Mouse (Mus musculus) stomach, embryonic 16.5 days (tissue): ENCODE results near the gene Mpp6. TPM values are rescaled to one million over a fixed set of nuclear protein-coding genes. Genes with fewer than 3 reads are reported as not detected.

Source experiments
- ATAC-seq: fragments of 200-750 bp; cut with Nextera tagmentation; 2 replicates; pipeline ENCODE4 v1.8.0; 2017; ENCODE audit warnings: moderate number of reproducible peaks, moderate TSS enrichment; ENCODE audit not compliant: insufficient read depth, low FRiP score
- H3K27ac ChIP-seq: fragments of 300-500 bp; sonication (generic); 2 replicates; pipeline ENCODE4 v1.5.1; 2014; ENCODE audit warnings: low read length
- H3K27me3 ChIP-seq: fragments of 300-500 bp; sonication (generic); 2 replicates; pipeline ENCODE4 v1.6.1; 2014; ENCODE audit warnings: low read length, control low read depth, mixed read lengths; ENCODE audit not compliant: control insufficient read depth, insufficient read depth
- H3K36me3 ChIP-seq: fragments of 300-500 bp; sonication (generic); 2 replicates; pipeline ENCODE4 v1.6.1; 2014; ENCODE audit warnings: low read length; ENCODE audit not compliant: control insufficient read depth, insufficient read depth
- H3K4me1 ChIP-seq: fragments of 300-500 bp; sonication (generic); 2 replicates; pipeline ENCODE4 v1.6.1; 2014; ENCODE audit warnings: low read length, control low read depth, mixed read lengths; ENCODE audit not compliant: control insufficient read depth, insufficient read depth
- H3K4me2 ChIP-seq: fragments of 300-500 bp; sonication (generic); 2 replicates; pipeline ENCODE4 v1.6.1; 2014; ENCODE audit warnings: low read depth, low read length, mixed read lengths
- H3K4me3 ChIP-seq: fragments of 300-500 bp; sonication (generic); replicated peaks from 2 replicates; pipeline ENCODE4 v1.5.1; 2014; ENCODE audit warnings: mild to moderate bottlenecking, low read length
- H3K9ac ChIP-seq: fragments of 300-500 bp; sonication (generic); 2 replicates; pipeline ENCODE4 v1.6.1; 2014; ENCODE audit warnings: low read length
- H3K9me3 ChIP-seq: fragments of 300-500 bp; sonication (generic); replicated peaks from 2 replicates; pipeline ENCODE4 v1.6.1; 2016; ENCODE audit warnings: low read length, control low read depth; ENCODE audit not compliant: control insufficient read depth
- WGBS: fragments of 180-500 bp; shearing (Covaris S2); extraction: QIAGEN DNeasy Blood & Tissue Kit; methylation state at CpG from one replicate; pipeline ENCODE4 v1.1.7; 2014; 5-methylcytosine and 5-hydroxymethylcytosine counted together
- polyA plus RNA-seq: library from polyadenylated mRNA; unstranded; fragments of >200 nt; fragmentation: Nextera tagmentation; extraction: Ambion mirVana; gene quantifications from 2 replicates; pipeline ENCODE4 v1.2.1, GENCODE M21; 2015

Gene Mpp6
- polyA plus RNA-seq, 1 experiment from 2014 or later, result 40.6 TPM

- no peak overlapping the region for H3K4me3 ChIP-seq
- WGBS, result 80% methylated on average over 1 of the region's 1 CpGs
- H3K27me3 ChIP-seq, result no peaks in the 10 kb centered on the region
- no peaks in the 10 kb centered on the region for H3K36me3 ChIP-seq
- no peak overlapping the region for H3K4me2 ChIP-seq
- H3K27ac ChIP-seq, result no peak overlapping the region
- no peaks in the 10 kb centered on the region for H3K4me1 ChIP-seq
- no peak overlapping the region for H3K9ac ChIP-seq
- no peak for ATAC-seq
- no peaks in the 10 kb centered on the region for H3K9me3 ChIP-seq
Measured at GRCm38 (mm10) chr6:50175736-50176135, 65.7 kb downstream of the Mpp6 start.

GRCm38 (mm10) chr6:50180189-50180588 lies 70.1 kb downstream of the Mpp6 start:
- Histone ChIP-seq H3K27ac (no peak overlapping the region), H3K9me3 (no peaks in the 10 kb centered on the region), H3K9ac (no peak overlapping the region), H3K4me2 (no peak overlapping the region), H3K4me1 (no peaks in the 10 kb centered on the region), H3K4me3 (no peak overlapping the region), H3K36me3 (no peaks in the 10 kb centered on the region; the same call in 1 of the 2 replicates), H3K27me3 (no peaks in the 10 kb centered on the region)
- no peak for ATAC-seq
- WGBS, result 73% methylated on average over 4 of the region's 4 CpGs

- Histone ChIP-seq H3K27ac (no peak overlapping the region), H3K4me2 (no peak overlapping the region), H3K27me3 (no peaks in the 10 kb centered on the region), H3K36me3 (no peaks in the 10 kb centered on the region; the same call in 1 of the 2 replicates), H3K9me3 (no peaks in the 10 kb centered on the region), H3K4me1 (no peaks in the 10 kb centered on the region), H3K4me3 (no peak overlapping the region), H3K9ac (no peak overlapping the region)
- 78% methylated on average over 4 of the region's 4 CpGs for WGBS
- ATAC-seq, result no peak
Measured at GRCm38 (mm10) chr6:50187955-50188354, 77.9 kb downstream of the Mpp6 start.

- Histone ChIP-seq H3K27ac (no peak overlapping the region), H3K4me2 (no peak overlapping the region), H3K9me3 (no peaks in the 10 kb centered on the region), H3K36me3 (no peaks in the 10 kb centered on the region; the same call in 1 of the 2 replicates), H3K27me3 (no peaks in the 10 kb centered on the region), H3K4me1 (no peaks in the 10 kb centered on the region), H3K9ac (no peak overlapping the region), H3K4me3 (no peak overlapping the region)
- ATAC-seq, result no peak
Measured at GRCm38 (mm10) chr6:50189376-50189775, 79.3 kb downstream of the Mpp6 start.

- Histone ChIP-seq H3K4me1 (no peaks in the 10 kb centered on the region), H3K9me3 (no peaks in the 10 kb centered on the region), H3K36me3 (no peaks in the 10 kb centered on the region), H3K27ac (no peak overlapping the region), H3K4me3 (no peak overlapping the region), H3K9ac (no peak overlapping the region), H3K4me2 (no peak overlapping the region), H3K27me3 (no peaks in the 10 kb centered on the region)
- no peak for ATAC-seq
- WGBS, result 80% methylated on average over 3 of the region's 3 CpGs
Measured at GRCm38 (mm10) chr6:50191605-50192004, 81.6 kb downstream of the Mpp6 start.

- no peak for ATAC-seq
- WGBS, result 59% methylated on average over 1 of the region's 1 CpGs
- Histone ChIP-seq H3K4me2 (no peak overlapping the region), H3K36me3 (no peaks in the 10 kb centered on the region), H3K27ac (no peak overlapping the region), H3K9ac (no peak overlapping the region), H3K4me1 (no peaks in the 10 kb centered on the region), H3K27me3 (no peaks in the 10 kb centered on the region), H3K9me3 (no peaks in the 10 kb centered on the region), H3K4me3 (no peak overlapping the region)
Measured at GRCm38 (mm10) chr6:50192169-50192568, 82.1 kb downstream of the Mpp6 start.

GRCm38 (mm10) chr6:50192822-50193221 lies 82.8 kb downstream of the Mpp6 start:
- Histone ChIP-seq H3K36me3 (no peaks in the 10 kb centered on the region), H3K4me1 (no peaks in the 10 kb centered on the region), H3K9ac (no peak overlapping the region), H3K27me3 (no peaks in the 10 kb centered on the region), H3K4me2 (no peak overlapping the region), H3K4me3 (no peak overlapping the region), H3K9me3 (no peaks in the 10 kb centered on the region), H3K27ac (no peak overlapping the region)
- ATAC-seq, result no peak
- 74% methylated on average over 3 of the region's 3 CpGs for WGBS

GRCm38 (mm10) chr6:50193851-50194250 lies 83.8 kb downstream of the Mpp6 start:
- no peaks in the 10 kb centered on the region for H3K27me3 ChIP-seq
- 68% methylated on average over 5 of the region's 5 CpGs for WGBS

GRCm38 (mm10) chr6:50204356-50204755 lies 94.3 kb downstream of the Mpp6 start:
- 81% methylated on average over 4 of the region's 4 CpGs for WGBS
- Histone ChIP-seq H3K9ac (no peak overlapping the region), H3K4me1 (0 out of 2 replicates have a peak, but pooled peaks cover 2% of the 10 kb centered on the region), H3K4me2 (no peak overlapping the region), H3K27me3 (no peaks in the 10 kb centered on the region), H3K9me3 (no peaks in the 10 kb centered on the region), H3K4me3 (no peak overlapping the region), H3K36me3 (no peaks in the 10 kb centered on the region), H3K27ac (no peak overlapping the region)
- ATAC-seq, result no peak

More at GRCm38 (mm10) chr6:50193851-50194250, 83.8 kb downstream of the Mpp6 start:
- Histone ChIP-seq H3K4me2 (no peak overlapping the region), H3K9ac (no peak overlapping the region), H3K4me3 (no peak overlapping the region), H3K9me3 (no peaks in the 10 kb centered on the region), H3K4me1 (no peaks in the 10 kb centered on the region), H3K27ac (no peak overlapping the region), H3K36me3 (no peaks in the 10 kb centered on the region)
- no peak for ATAC-seq

GRCm38 (mm10) chr6:50205093-50205492 lies 95.1 kb downstream of the Mpp6 start:
- H3K4me3 ChIP-seq, result no peak overlapping the region
- no peaks in the 10 kb centered on the region for H3K9me3 ChIP-seq
- H3K27me3 ChIP-seq, result no peaks in the 10 kb centered on the region
- H3K27ac ChIP-seq, result no peak overlapping the region
- H3K9ac ChIP-seq, result no peak overlapping the region
- ATAC-seq, result no peak
- H3K4me2 ChIP-seq, result no peak overlapping the region
- WGBS, result 93% methylated on average over 4 of the region's 4 CpGs
- no peaks in the 10 kb centered on the region for H3K36me3 ChIP-seq
- H3K4me1 ChIP-seq, result 0 out of 2 replicates have a peak, but pooled peaks cover 2% of the 10 kb centered on the region
